Mouse (Mus musculus) midbrain, embryonic 13.5 days (tissue): ENCODE measurements around the gene Afdn. TPM values are rescaled to one million over a fixed set of nuclear protein-coding genes. Genes with fewer than 3 reads are reported as not detected.
"Not testable (repeated sequence)": the region's sequence is repeated elsewhere in the genome, so short reads cannot be mapped to it uniquely, and the experiment has no call there.

Experiments used
- ATAC-seq: fragments of 200-750 bp; cut with Nextera tagmentation; 2 replicates; pipeline ENCODE4 v1.8.0; 2017; ENCODE audit warnings: mild to moderate bottlenecking, moderate TSS enrichment, moderate library complexity
- H3K27ac ChIP-seq: fragments of 300-500 bp; sonication (generic); 2 replicates; pipeline ENCODE4 v1.5.1; 2015; ENCODE audit warnings: inconsistent platforms, mild to moderate bottlenecking, moderate library complexity
- H3K27me3 ChIP-seq: fragments of 300-500 bp; sonication (generic); 2 replicates; pipeline ENCODE4 v1.6.1; 2015; ENCODE audit warnings: mild to moderate bottlenecking, inconsistent platforms
- H3K36me3 ChIP-seq: fragments of 300-500 bp; sonication (generic); 2 replicates; pipeline ENCODE4 v1.6.1; 2015; ENCODE audit warnings: mild to moderate bottlenecking, inconsistent platforms
- H3K4me1 ChIP-seq: fragments of 300-500 bp; sonication (generic); replicated peaks from 2 replicates; pipeline ENCODE4 v1.6.1; 2015; ENCODE audit warnings: inconsistent platforms
- H3K4me2 ChIP-seq: fragments of 300-500 bp; sonication (generic); replicated peaks from 2 replicates; pipeline ENCODE4 v1.6.1; 2015; ENCODE audit warnings: moderate library complexity, mild to moderate bottlenecking, inconsistent platforms
- H3K4me3 ChIP-seq: fragments of 300-500 bp; sonication (generic); replicated peaks from 2 replicates; pipeline ENCODE4 v1.5.1; 2015; ENCODE audit warnings: mild to moderate bottlenecking, inconsistent platforms
- H3K9ac ChIP-seq: fragments of 300-500 bp; sonication (generic); replicated peaks from 2 replicates; pipeline ENCODE4 v1.6.1; 2015; ENCODE audit warnings: mild to moderate bottlenecking, inconsistent platforms
- H3K9me3 ChIP-seq: fragments of 300-500 bp; sonication (generic); 2 replicates; pipeline ENCODE4 v1.6.1; 2016; ENCODE audit warnings: mild to moderate bottlenecking, inconsistent platforms
- WGBS: fragments of 180-500 bp; shearing (Covaris S2); methylation state at CpG from one replicate; pipeline ENCODE4 v1.1.7; 2015; 5-methylcytosine and 5-hydroxymethylcytosine counted together
- polyA plus RNA-seq: library from polyadenylated mRNA; unstranded; fragments of >200 nt; fragmentation: Nextera tagmentation; extraction: Ambion mirVana; gene quantifications from 2 replicates; pipeline ENCODE4 v1.2.1, GENCODE M21; 2015

Gene Afdn
- polyA plus RNA-seq, 1 experiment from 2014 or later = 165 TPM

GRCm38 (mm10) chr17:13937787-13938186 is 177.4 kb downstream of the Afdn start:
- H3K4me3 ChIP-seq = no peak overlapping the region
- no peaks in the 10 kb centered on the region for H3K4me1 ChIP-seq
- H3K27ac ChIP-seq = no peak overlapping the region
- H3K4me2 ChIP-seq = no peak overlapping the region
- WGBS = 95% methylated on average over 4 of the region's 4 CpGs
- no peaks in the 10 kb centered on the region for H3K27me3 ChIP-seq
- no peak overlapping the region for H3K9ac ChIP-seq
- H3K36me3 ChIP-seq = no peaks in the 10 kb centered on the region
- H3K9me3 ChIP-seq = no peaks in the 10 kb centered on the region
- ATAC-seq = no peak

DNA sequence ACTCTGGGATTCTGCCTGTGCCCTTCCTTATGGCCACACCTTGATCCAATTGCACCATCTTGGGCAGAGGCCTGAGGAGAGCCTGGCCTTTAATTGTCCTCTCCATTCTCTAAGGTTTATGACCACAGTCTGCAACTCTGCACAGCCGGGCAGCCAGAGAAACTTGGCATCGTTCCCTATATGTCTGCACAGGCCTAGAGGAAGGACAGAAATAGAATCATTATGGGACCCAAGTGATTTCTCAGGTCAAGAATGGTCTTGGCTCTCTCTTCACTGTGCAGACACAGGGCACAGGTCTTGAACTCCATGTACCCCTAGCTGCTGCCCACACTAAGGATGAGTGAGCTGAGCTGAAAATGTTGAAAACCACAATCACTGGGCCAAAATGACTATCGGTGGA is 178.3 kb downstream of the Afdn start:
- Histone ChIP-seq H3K27me3 (no peaks in the 10 kb centered on the region), H3K36me3 (no peaks in the 10 kb centered on the region), H3K27ac (no peak overlapping the region), H3K4me2 (no peak overlapping the region), H3K4me3 (no peak overlapping the region), H3K4me1 (no peaks in the 10 kb centered on the region), H3K9me3 (no peaks in the 10 kb centered on the region), H3K9ac (no peak overlapping the region)
- WGBS = 88% methylated on average over 3 of the region's 3 CpGs
- ATAC-seq = no peak

GRCm38 (mm10) chr17:13939231-13939630 is 178.9 kb downstream of the Afdn start:
- not testable (repeated sequence) for H3K27ac ChIP-seq, H3K9me3 ChIP-seq, H3K36me3 ChIP-seq, ATAC-seq, H3K4me2 ChIP-seq, H3K4me3 ChIP-seq, H3K9ac ChIP-seq, H3K4me1 ChIP-seq, H3K27me3 ChIP-seq
- WGBS = 89% methylated on average over 2 of the region's 2 CpGs

DNA sequence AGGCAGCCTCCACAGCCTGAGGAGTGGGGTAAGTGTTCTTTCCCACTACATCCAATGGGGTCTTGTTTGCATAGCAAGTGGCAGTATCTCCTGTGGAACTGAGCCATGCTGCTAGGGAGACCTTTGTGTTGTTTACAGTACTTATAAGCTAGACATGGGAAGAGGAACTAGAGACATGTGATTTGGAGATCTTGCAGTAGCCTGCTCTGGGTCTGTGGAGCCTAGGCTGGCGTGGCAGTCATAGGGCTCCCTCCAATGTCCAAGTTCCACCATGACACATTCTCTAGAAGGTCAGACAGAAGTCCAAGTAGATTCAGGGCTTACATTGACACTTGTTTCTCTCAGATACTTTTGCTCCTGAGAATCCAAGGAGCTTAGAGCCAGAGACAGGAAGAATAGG is 180.1 kb downstream of the Afdn start:
- WGBS = 68% methylated on average over 1 of the region's 1 CpGs
- Histone ChIP-seq H3K27me3 (no peaks in the 10 kb centered on the region), H3K9ac (no peak overlapping the region), H3K4me1 (no peaks in the 10 kb centered on the region), H3K9me3 (no peaks in the 10 kb centered on the region), H3K4me3 (no peak overlapping the region), H3K36me3 (no peaks in the 10 kb centered on the region), H3K27ac (no peak overlapping the region), H3K4me2 (no peak overlapping the region)
- ATAC-seq = no peak

GRCm38 (mm10) chr17:13948073-13948472 is 187.7 kb downstream of the Afdn start, which contains the start of gene Gm7168:
TSS of gene Gm7168 (plus strand) at chr17:13948373.
- H3K4me3 ChIP-seq, H3K9ac ChIP-seq, H3K9me3 ChIP-seq, H3K27me3 ChIP-seq, H3K27ac ChIP-seq, ATAC-seq, H3K4me2 ChIP-seq, H3K4me1 ChIP-seq, H3K36me3 ChIP-seq: not testable (repeated sequence)
- WGBS = 95% methylated on average over 1 of the region's 2 CpGs

- H3K27me3 ChIP-seq, H3K4me3 ChIP-seq, H3K4me1 ChIP-seq, H3K4me2 ChIP-seq, H3K36me3 ChIP-seq, H3K9me3 ChIP-seq, ATAC-seq, H3K27ac ChIP-seq, H3K9ac ChIP-seq: not testable (repeated sequence)
- WGBS = 93% methylated on average over 1 of the region's 1 CpGs
Measured at GRCm38 (mm10) chr17:13951570-13951969, 191.2 kb downstream of the Afdn start.

Other genes with a start within 250 kb of the Afdn start
- gene Tcte2, start 1.3 kb downstream of the Afdn start, polyA plus RNA-seq = 16.3 and 20.6 TPM in 2 replicates
- gene Gm7168, start 187.8 kb downstream of the Afdn start, polyA plus RNA-seq = not detected in 2 replicates
- not detected in 2 replicates for gene Gm7356, start 243.2 kb downstream of the Afdn start, polyA plus RNA-seq